Mouse (Mus musculus): ENCODE data around the gene Irf3. TPM values are rescaled to one million over a fixed set of nuclear protein-coding genes. Genes with fewer than 3 reads are reported as not detected.

Gene Irf3
- polyA plus RNA-seq, 1 experiment from 2014 or later, result 90.4 TPM

GRCm38 (mm10) chr7:45045741-45046140 is 48.3 kb downstream of the Irf3 start:
- H3K36me3 ChIP-seq, result peaks cover 99% of the 10 kb centered on the region
- H3K9me3 ChIP-seq (replicated peaks), result no peaks in the 10 kb centered on the region
- 91% methylated on average over 22 of the region's 22 CpGs for WGBS
- peaks cover 23% of the 10 kb centered on the region for H3K4me1 ChIP-seq
- no peaks in the 10 kb centered on the region for H3K27me3 ChIP-seq
- no peak for ATAC-seq (replicated peaks; ENCODE audit: low FRiP score)
- H3K4me2 ChIP-seq, result no peak overlapping the region
- no peak overlapping the region for H3K27ac ChIP-seq
- no peak overlapping the region for H3K4me3 ChIP-seq (replicated peaks)
- H3K9ac ChIP-seq, result no peak overlapping the region

- ATAC-seq (replicated peaks; ENCODE audit: low FRiP score), result no peak
- peaks cover 35% of the 10 kb centered on the region for H3K4me1 ChIP-seq
- 94% methylated on average over 26 of the region's 26 CpGs for WGBS
- H3K9ac ChIP-seq, result no peak overlapping the region
- H3K27me3 ChIP-seq, result no peaks in the 10 kb centered on the region
- no peak overlapping the region for H3K4me2 ChIP-seq
- peaks cover 91% of the 10 kb centered on the region for H3K36me3 ChIP-seq
- H3K27ac ChIP-seq, result no peak overlapping the region
- H3K9me3 ChIP-seq (replicated peaks), result no peaks in the 10 kb centered on the region
- H3K4me3 ChIP-seq (replicated peaks), result no peak overlapping the region
Observed at GRCm38 (mm10) chr7:45046853-45047350, 49.5 kb downstream of the Irf3 start.

- WGBS, result 96% methylated on average over 14 of the region's 14 CpGs
- ATAC-seq (replicated peaks; ENCODE audit: low FRiP score), result no peak
Observed at GRCm38 (mm10) chr7:45047491-45047890, 50.0 kb downstream of the Irf3 start.

GRCm38 (mm10) chr7:45048001-45048890 is 50.8 kb downstream of the Irf3 start:
- Histone ChIP-seq H3K4me2 (no peak overlapping the region), H3K36me3 (peaks cover 78% of the 10 kb centered on the region), H3K9ac (no peak overlapping the region), H3K4me3 (replicated peaks) (no peak overlapping the region), H3K4me1 (peaks cover 36% of the 10 kb centered on the region), H3K27me3 (no peaks in the 10 kb centered on the region), H3K27ac (no peak overlapping the region), H3K9me3 (replicated peaks) (no peaks in the 10 kb centered on the region)
- ATAC-seq (replicated peaks; ENCODE audit: low FRiP score), result no peak
- WGBS, result 93% methylated on average over 38 of the region's 38 CpGs

More at GRCm38 (mm10) chr7:45047491-45047890, 50.0 kb downstream of the Irf3 start:
- peaks cover 85% of the 10 kb centered on the region for H3K36me3 ChIP-seq
- no peak overlapping the region for H3K27ac ChIP-seq
- no peak overlapping the region for H3K4me2 ChIP-seq
- no peak overlapping the region for H3K4me3 ChIP-seq (replicated peaks)
- H3K4me1 ChIP-seq, result peaks cover 36% of the 10 kb centered on the region
- H3K9ac ChIP-seq, result no peak overlapping the region
- no peaks in the 10 kb centered on the region for H3K9me3 ChIP-seq (replicated peaks)
- no peaks in the 10 kb centered on the region for H3K27me3 ChIP-seq

- ATAC-seq (replicated peaks; ENCODE audit: low FRiP score), result no peak
- Histone ChIP-seq H3K9me3 (replicated peaks) (no peaks in the 10 kb centered on the region), H3K27ac (no peak overlapping the region), H3K9ac (no peak overlapping the region), H3K4me1 (peaks cover 41% of the 10 kb centered on the region), H3K27me3 (no peaks in the 10 kb centered on the region), H3K4me2 (no peak overlapping the region), H3K4me3 (replicated peaks) (no peak overlapping the region), H3K36me3 (peaks cover 69% of the 10 kb centered on the region)
- 90% methylated on average over 23 of the region's 23 CpGs for WGBS
Observed at GRCm38 (mm10) chr7:45048923-45049657, 51.6 kb downstream of the Irf3 start.

GRCm38 (mm10) chr7:45050945-45051600 is 53.6 kb downstream of the Irf3 start:
- peak; percentile 13; the same call in 1 of the 2 replicates for ATAC-seq (replicated peaks; ENCODE audit: low FRiP score)
- no peaks in the 10 kb centered on the region for H3K27me3 ChIP-seq
- H3K9me3 ChIP-seq (replicated peaks), result no peaks in the 10 kb centered on the region
- H3K36me3 ChIP-seq, result peaks cover 50% of the 10 kb centered on the region
- peaks cover 46% of the 10 kb centered on the region for H3K4me1 ChIP-seq
- H3K27ac ChIP-seq, result peak overlapping the region; percentile 100
- H3K4me3 ChIP-seq (replicated peaks), result peak overlapping the region; percentile 80
- WGBS, result 6% methylated on average over 16 of the region's 16 CpGs
- H3K9ac ChIP-seq, result peak overlapping the region; percentile 87
- H3K4me2 ChIP-seq, result peak overlapping the region; percentile 97

- WGBS, result 1% methylated on average over 13 of the region's 13 CpGs
- Histone ChIP-seq H3K9me3 (replicated peaks) (no peaks in the 10 kb centered on the region), H3K9ac (peak overlapping the region; percentile 87), H3K4me2 (peak overlapping the region; percentile 97), H3K27me3 (no peaks in the 10 kb centered on the region), H3K36me3 (peaks cover 44% of the 10 kb centered on the region), H3K4me1 (peaks cover 43% of the 10 kb centered on the region), H3K27ac (peak overlapping the region; percentile 100), H3K4me3 (replicated peaks) (peak overlapping the region; percentile 80)
- ATAC-seq (replicated peaks; ENCODE audit: low FRiP score), result no peak
Observed at GRCm38 (mm10) chr7:45051601-45051974, 54.1 kb downstream of the Irf3 start.

Small RNA genes within 50 kb of the gene (microRNA-seq; reads per million reads assigned to microRNA genes)
- not detected for gene Mir7054

Other genes starting within 250 kb of the Irf3 start
- gene Vrk3, start 249.2 kb upstream of the Irf3 start, polyA plus RNA-seq (2015; fragmentation: Nextera tagmentation; extraction: Ambion mirVana), result 42.7 and 47.8 TPM in 2 replicates
- 2.1 and 2.7 TPM in 2 replicates for gene Zfp473, start 246.6 kb upstream of the Irf3 start, polyA plus RNA-seq (2015; fragmentation: Nextera tagmentation; extraction: Ambion mirVana)
- gene Nup62, start 181.6 kb upstream of the Irf3 start, polyA plus RNA-seq (2015; fragmentation: Nextera tagmentation; extraction: Ambion mirVana), result 93.5 and 100 TPM in 2 replicates
- gene Il4i1, start 181.3 kb upstream of the Irf3 start, polyA plus RNA-seq (2015; fragmentation: Nextera tagmentation; extraction: Ambion mirVana), result 1.1 and 1.7 TPM in 2 replicates
- gene Atf5, start 181.0 kb upstream of the Irf3 start, polyA plus RNA-seq (2015; fragmentation: Nextera tagmentation; extraction: Ambion mirVana), result 4.2 and 4.3 TPM in 2 replicates
- 108 and 118 TPM in 2 replicates for gene Akt1s1, start 148.7 kb upstream of the Irf3 start, polyA plus RNA-seq (2015; fragmentation: Nextera tagmentation; extraction: Ambion mirVana)
- gene Tbc1d17, start 148.6 kb upstream of the Irf3 start, polyA plus RNA-seq (2015; fragmentation: Nextera tagmentation; extraction: Ambion mirVana), result 76.8 and 81.0 TPM in 2 replicates
- gene Pnkp, start 140.5 kb upstream of the Irf3 start, polyA plus RNA-seq (2015; fragmentation: Nextera tagmentation; extraction: Ambion mirVana), result 31.1 and 33.6 TPM in 2 replicates
- gene Ptov1, start 127.9 kb upstream of the Irf3 start, polyA plus RNA-seq (2015; fragmentation: Nextera tagmentation; extraction: Ambion mirVana), result 411 and 437 TPM in 2 replicates
- 103 and 126 TPM in 2 replicates for gene Med25, start 104.9 kb upstream of the Irf3 start, polyA plus RNA-seq (2015; fragmentation: Nextera tagmentation; extraction: Ambion mirVana)
- 22.3 and 24.0 TPM in 2 replicates for gene Fuz, start 101.6 kb upstream of the Irf3 start, polyA plus RNA-seq (2015; fragmentation: Nextera tagmentation; extraction: Ambion mirVana)
- 74.2 and 79.1 TPM in 2 replicates for gene Ap2a1, start 68.2 kb upstream of the Irf3 start, polyA plus RNA-seq (2015; fragmentation: Nextera tagmentation; extraction: Ambion mirVana)
- gene Tsks, start 54.4 kb upstream of the Irf3 start, polyA plus RNA-seq (2015; fragmentation: Nextera tagmentation; extraction: Ambion mirVana), result 0.14 TPM in 2 replicates
- gene Cpt1c, start 22.8 kb upstream of the Irf3 start, polyA plus RNA-seq (2015; fragmentation: Nextera tagmentation; extraction: Ambion mirVana), result 19.2 and 25.1 TPM in 2 replicates
- gene Prmt1, start 11.1 kb upstream of the Irf3 start, polyA plus RNA-seq (2015; fragmentation: Nextera tagmentation; extraction: Ambion mirVana), result 704 and 710 TPM in 2 replicates
- 60.7 and 66.5 TPM in 2 replicates for gene Bcl2l12, start 1.1 kb downstream of the Irf3 start, polyA plus RNA-seq (2015; fragmentation: Nextera tagmentation; extraction: Ambion mirVana)
- 35.5 and 40.1 TPM in 2 replicates for gene Scaf1, start 18.7 kb downstream of the Irf3 start, polyA plus RNA-seq (2015; fragmentation: Nextera tagmentation; extraction: Ambion mirVana)
- 32.6 and 43.2 TPM in 2 replicates for gene Rras, start 20.3 kb downstream of the Irf3 start, polyA plus RNA-seq (2015; fragmentation: Nextera tagmentation; extraction: Ambion mirVana)
- 10.3 and 11.3 TPM in 2 replicates for gene Prr12, start 55.2 kb downstream of the Irf3 start, polyA plus RNA-seq (2015; fragmentation: Nextera tagmentation; extraction: Ambion mirVana)
- gene Nosip, start 64.8 kb downstream of the Irf3 start, polyA plus RNA-seq (2015; fragmentation: Nextera tagmentation; extraction: Ambion mirVana), result 71.5 and 79.5 TPM in 2 replicates
- 33.7 and 36.2 TPM in 2 replicates for gene Prrg2, start 65.0 kb downstream of the Irf3 start, polyA plus RNA-seq (2015; fragmentation: Nextera tagmentation; extraction: Ambion mirVana)
- 322 and 362 TPM in 2 replicates for gene Rcn3, start 94.6 kb downstream of the Irf3 start, polyA plus RNA-seq (2015; fragmentation: Nextera tagmentation; extraction: Ambion mirVana)
- 78.0 and 93.5 TPM in 2 replicates for gene Fcgrt, start 106.2 kb downstream of the Irf3 start, polyA plus RNA-seq (2015; fragmentation: Nextera tagmentation; extraction: Ambion mirVana)
- gene Rps11, start 126.8 kb downstream of the Irf3 start, polyA plus RNA-seq (2015; fragmentation: Nextera tagmentation; extraction: Ambion mirVana), result 1,536 and 1,655 TPM in 2 replicates
- 1,248 and 1,360 TPM in 2 replicates for gene Rpl13a, start 131.1 kb downstream of the Irf3 start, polyA plus RNA-seq (2015; fragmentation: Nextera tagmentation; extraction: Ambion mirVana)
- 0.44 TPM in 1 of 2 replicates, not detected in the other for gene Gm45713, start 138.6 kb downstream of the Irf3 start, polyA plus RNA-seq (2015; fragmentation: Nextera tagmentation; extraction: Ambion mirVana)
- gene Flt3l, start 138.8 kb downstream of the Irf3 start, polyA plus RNA-seq (2015; fragmentation: Nextera tagmentation; extraction: Ambion mirVana), result 1.9 and 7.5 TPM in 2 replicates
- 107 and 108 TPM in 2 replicates for gene Pih1d1, start 156.7 kb downstream of the Irf3 start, polyA plus RNA-seq (2015; fragmentation: Nextera tagmentation; extraction: Ambion mirVana)
- gene Aldh16a1, start 156.9 kb downstream of the Irf3 start, polyA plus RNA-seq (2015; fragmentation: Nextera tagmentation; extraction: Ambion mirVana), result 69.3 and 69.9 TPM in 2 replicates
- gene Slc17a7, start 166.3 kb downstream of the Irf3 start, polyA plus RNA-seq (2015; fragmentation: Nextera tagmentation; extraction: Ambion mirVana), result 0.14 and 0.30 TPM in 2 replicates
- gene Gfy, start 181.9 kb downstream of the Irf3 start, polyA plus RNA-seq (2015; fragmentation: Nextera tagmentation; extraction: Ambion mirVana), result not detected in 2 replicates
- gene Pth2, start 183.3 kb downstream of the Irf3 start, polyA plus RNA-seq (2015; fragmentation: Nextera tagmentation; extraction: Ambion mirVana), result not detected in 2 replicates
- 0.78 and 1.1 TPM in 2 replicates for gene Ccdc155, start 207.2 kb downstream of the Irf3 start, polyA plus RNA-seq (2015; fragmentation: Nextera tagmentation; extraction: Ambion mirVana)
- 0.97 and 1.4 TPM in 2 replicates for gene Dkkl1, start 214.5 kb downstream of the Irf3 start, polyA plus RNA-seq (2015; fragmentation: Nextera tagmentation; extraction: Ambion mirVana)
- gene Tead2, start 218.1 kb downstream of the Irf3 start, polyA plus RNA-seq (2015; fragmentation: Nextera tagmentation; extraction: Ambion mirVana), result 196 and 207 TPM in 2 replicates
- 1.2 and 2.4 TPM in 2 replicates for gene Cd37, start 241.5 kb downstream of the Irf3 start, polyA plus RNA-seq (2015; fragmentation: Nextera tagmentation; extraction: Ambion mirVana)
- 0.10 and 0.23 TPM in 2 replicates for gene Slc6a16, start 243.4 kb downstream of the Irf3 start, polyA plus RNA-seq (2015; fragmentation: Nextera tagmentation; extraction: Ambion mirVana)

Data from kidney, embryonic 15.5 days (tissue).